Mouse (Mus musculus): ENCODE measurements at regions not wholly inside any gene's neighbourhood (a gene's known extent, or its start where the extent isn't known, plus 50 kb on each side); places are given as distances from the start of the nearest gene placed in this dataset.

DNA sequence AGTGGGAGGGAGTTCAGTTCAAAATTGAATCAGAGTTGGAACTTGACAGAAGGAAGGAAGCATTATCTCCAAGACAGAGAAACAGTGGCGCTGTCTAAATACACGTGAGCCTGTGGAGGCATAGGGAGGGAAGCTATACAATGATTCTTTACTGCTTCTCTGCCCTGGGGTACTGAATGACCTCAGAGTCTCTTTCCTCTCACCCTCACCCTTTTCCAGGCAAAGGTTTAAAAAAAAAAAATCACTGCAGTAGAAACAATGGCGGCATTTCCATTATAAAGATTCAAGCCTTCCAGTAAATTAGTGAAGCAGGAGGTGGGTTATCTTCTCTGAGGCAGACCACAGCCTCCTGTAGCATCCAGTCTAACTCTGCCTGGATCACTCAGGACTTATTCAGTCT lies 112.2 kb upstream of the Plxna2 start:
- no peak for DNase-seq (ENCODE audit: low read depth)
- TF ChIP-seq POLR2A (IDR thresholded peaks at IDR 0.05; ENCODE audit: borderline replicate concordance, extremely low read depth, insufficient read depth, insufficient read length, poor library complexity, severe bottlenecking) (no peak), CTCF (IDR thresholded peaks at IDR 0.05; ENCODE audit: borderline replicate concordance, extremely low read depth, insufficient read depth, insufficient read length) (no peak)

DNA sequence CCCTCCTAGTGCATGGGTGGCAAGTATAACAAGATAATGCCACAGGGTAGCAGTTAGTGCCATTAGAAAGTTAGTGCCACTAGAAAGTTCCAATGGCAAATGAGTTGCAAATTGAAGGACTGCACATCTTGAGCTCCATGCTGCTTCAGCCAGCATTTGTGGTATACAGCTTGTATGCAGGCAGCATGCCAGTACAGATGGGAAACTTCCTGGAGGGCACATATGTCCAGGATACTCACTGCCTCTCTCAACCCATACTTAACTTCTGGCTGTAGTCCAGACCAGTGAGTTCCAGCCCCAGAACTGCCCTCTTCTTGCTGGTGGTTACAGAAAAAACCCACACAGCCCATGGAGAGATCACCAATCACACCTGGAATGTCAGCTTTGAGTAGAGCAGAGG lies 113.8 kb upstream of the Plxna2 start:
- DNase-seq (ENCODE audit: low read depth), result peak; percentile 75
- no peak for TF ChIP-seq POLR2A (IDR thresholded peaks at IDR 0.05; ENCODE audit: borderline replicate concordance, extremely low read depth, insufficient read depth, insufficient read length, poor library complexity, severe bottlenecking)
- no peak for TF ChIP-seq CTCF (IDR thresholded peaks at IDR 0.05; ENCODE audit: borderline replicate concordance, extremely low read depth, insufficient read depth, insufficient read length)

DNA sequence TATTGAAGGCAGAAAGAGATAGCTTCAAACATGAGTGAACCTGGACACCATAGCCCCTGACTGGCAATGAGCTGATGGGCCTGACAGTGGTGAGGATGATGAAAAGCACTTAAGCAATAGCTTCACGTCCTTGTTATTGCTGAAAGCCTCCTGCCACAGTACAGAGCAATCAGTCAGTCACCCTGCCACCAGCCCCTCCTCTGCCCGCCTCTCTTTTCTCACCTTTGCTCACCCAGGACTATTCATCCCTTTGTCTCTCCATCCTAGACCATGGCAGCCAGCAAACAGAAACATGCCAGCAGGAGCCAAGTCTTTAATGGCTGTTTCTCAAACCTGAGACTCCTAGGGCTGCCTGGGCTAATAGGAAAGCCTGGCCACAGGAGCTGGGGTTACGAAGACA lies 114.5 kb upstream of the Plxna2 start:
- DNase-seq (ENCODE audit: low read depth), result peak; percentile 75

DNA sequence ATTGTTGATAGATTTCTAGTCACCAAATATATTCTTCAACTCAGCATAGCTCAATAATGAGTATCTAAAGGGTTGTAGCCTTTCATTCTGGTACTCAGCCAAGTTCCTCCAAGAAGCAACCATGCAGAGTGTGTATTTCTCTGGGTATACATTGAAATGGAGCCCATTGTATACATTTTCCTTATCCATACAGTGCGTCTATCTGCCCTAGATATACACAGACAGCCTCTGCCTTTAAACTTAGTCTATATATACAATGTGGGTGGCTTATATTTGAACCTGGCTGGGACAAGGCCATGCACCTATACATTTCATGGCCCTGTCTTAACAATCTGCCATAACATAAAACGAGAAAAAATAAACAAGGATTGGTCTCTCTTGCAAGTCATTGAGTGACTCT lies 121.6 kb upstream of the Plxna2 start:
- no peak for DNase-seq (ENCODE audit: low read depth)
- TF ChIP-seq CTCF (IDR thresholded peaks at IDR 0.05; ENCODE audit: borderline replicate concordance, extremely low read depth, insufficient read depth, insufficient read length) (no peak), POLR2A (IDR thresholded peaks at IDR 0.05; ENCODE audit: borderline replicate concordance, extremely low read depth, insufficient read depth, insufficient read length, poor library complexity, severe bottlenecking) (no peak)

More for the DNA sequence above, 114.5 kb upstream of the Plxna2 start:
- TF ChIP-seq CTCF (IDR thresholded peaks at IDR 0.05; ENCODE audit: borderline replicate concordance, extremely low read depth, insufficient read depth, insufficient read length), result no peak
- TF ChIP-seq POLR2A (IDR thresholded peaks at IDR 0.05; ENCODE audit: borderline replicate concordance, extremely low read depth, insufficient read depth, insufficient read length, poor library complexity, severe bottlenecking), result no peak

DNA sequence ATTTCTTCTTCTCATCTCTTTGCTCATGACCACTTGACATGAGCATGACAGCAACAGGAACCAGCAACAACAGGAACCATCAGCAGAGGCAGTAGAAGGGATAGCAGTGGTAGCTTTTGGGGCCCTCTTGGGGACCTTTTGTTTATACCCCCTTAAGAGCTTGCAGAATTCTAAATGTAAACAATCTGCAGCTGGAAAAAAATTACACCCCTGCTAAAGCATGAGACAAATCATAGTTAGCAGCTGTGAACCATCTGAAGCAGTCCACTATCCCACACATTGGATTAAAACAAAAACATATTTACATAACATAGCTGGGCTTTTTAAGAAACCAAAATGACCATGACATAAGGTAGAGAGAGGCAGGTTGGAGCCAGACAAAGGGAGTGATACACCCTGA lies 126.9 kb upstream of the Plxna2 start:
- DNase-seq (ENCODE audit: low read depth), result no peak
- no peak for TF ChIP-seq POLR2A (IDR thresholded peaks at IDR 0.05; ENCODE audit: borderline replicate concordance, extremely low read depth, insufficient read depth, insufficient read length, poor library complexity, severe bottlenecking)
- TF ChIP-seq CTCF (IDR thresholded peaks at IDR 0.05; ENCODE audit: borderline replicate concordance, extremely low read depth, insufficient read depth, insufficient read length), result no peak

DNA sequence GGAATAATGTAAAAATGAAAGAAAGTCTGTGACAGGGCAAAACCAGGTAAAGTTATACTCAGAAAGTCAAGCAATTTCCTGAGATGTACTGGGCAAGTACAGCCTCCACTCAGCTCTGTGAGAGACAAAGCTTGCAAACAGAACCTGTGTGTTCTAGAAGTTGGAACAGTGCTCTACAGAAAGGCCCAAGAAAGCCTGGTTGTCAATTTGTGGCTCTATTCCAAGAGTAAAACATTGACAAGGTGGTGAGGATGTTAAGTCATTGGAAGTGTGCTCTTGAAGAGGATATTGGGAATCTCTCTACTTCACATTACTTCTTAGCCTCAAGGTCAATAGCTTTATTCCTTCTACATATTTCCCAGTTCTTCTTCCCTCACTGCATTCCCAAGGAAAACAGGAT lies 129.9 kb upstream of the Plxna2 start:
- no peak for DNase-seq (ENCODE audit: low read depth)

DNA sequence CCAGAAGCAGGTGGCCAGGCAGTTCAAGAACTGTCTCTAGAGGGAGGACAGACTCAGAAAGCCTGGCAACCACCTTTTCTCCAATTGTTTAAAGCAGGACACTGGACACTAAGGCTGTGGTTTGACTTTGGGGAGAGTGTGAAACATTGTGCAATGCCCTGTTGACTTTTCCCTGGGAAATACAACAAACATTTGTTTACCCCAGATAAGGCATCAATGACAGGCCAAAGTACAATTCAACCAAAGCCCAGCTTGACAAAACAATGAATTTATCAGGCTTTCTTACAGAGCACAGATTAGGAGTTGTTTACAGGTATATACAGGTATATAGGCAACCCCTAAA lies 135.3 kb upstream of the Plxna2 start:
- no peak for TF ChIP-seq POLR2A (IDR thresholded peaks at IDR 0.05; ENCODE audit: borderline replicate concordance, extremely low read depth, insufficient read depth, insufficient read length, poor library complexity, severe bottlenecking)
- no peak for TF ChIP-seq CTCF (IDR thresholded peaks at IDR 0.05; ENCODE audit: borderline replicate concordance, extremely low read depth, insufficient read depth, insufficient read length)
- DNase-seq (ENCODE audit: low read depth), result no peak

More for the DNA sequence above, 129.9 kb upstream of the Plxna2 start:
- no peak for TF ChIP-seq POLR2A (IDR thresholded peaks at IDR 0.05; ENCODE audit: borderline replicate concordance, extremely low read depth, insufficient read depth, insufficient read length, poor library complexity, severe bottlenecking)
- no peak for TF ChIP-seq CTCF (IDR thresholded peaks at IDR 0.05; ENCODE audit: borderline replicate concordance, extremely low read depth, insufficient read depth, insufficient read length)

DNA sequence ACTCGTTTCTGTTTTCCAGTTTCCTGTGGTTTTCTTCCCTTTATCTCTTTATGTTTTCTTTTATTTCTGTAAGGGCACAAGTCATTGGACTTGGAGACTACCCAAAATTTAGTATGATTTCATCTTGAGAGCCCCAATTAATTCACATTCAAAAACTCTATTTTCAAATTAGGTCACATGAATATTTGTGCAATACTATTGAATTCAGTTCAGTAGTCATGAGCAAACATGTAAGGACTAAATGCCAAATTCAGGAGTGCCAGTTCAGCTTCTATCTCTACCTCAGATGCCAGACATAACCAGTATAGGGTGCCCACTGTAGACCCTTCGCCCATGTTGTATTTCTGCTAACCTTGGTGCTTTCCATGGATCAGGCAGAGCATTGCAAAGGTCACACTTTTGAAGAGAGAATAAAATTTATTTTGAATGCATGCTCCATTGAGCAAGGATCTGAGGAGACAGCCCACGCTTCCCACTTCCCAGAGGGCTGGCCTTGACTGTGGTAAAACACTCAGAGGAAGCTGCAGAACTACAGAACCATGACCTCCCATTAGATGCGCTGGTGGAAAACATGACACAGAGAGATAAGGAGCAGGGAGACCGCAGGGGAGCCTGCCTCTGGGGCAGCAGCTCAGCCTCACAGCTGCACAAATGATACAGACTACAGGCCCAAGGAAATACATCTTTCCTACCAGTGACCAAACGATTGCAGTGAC lies 135.9 kb upstream of the Plxna2 start:
- DNase-seq (ENCODE audit: low read depth), result no peak
- TF ChIP-seq CTCF (IDR thresholded peaks at IDR 0.05; ENCODE audit: borderline replicate concordance, extremely low read depth, insufficient read depth, insufficient read length), result no peak
- TF ChIP-seq POLR2A (IDR thresholded peaks at IDR 0.05; ENCODE audit: borderline replicate concordance, extremely low read depth, insufficient read depth, insufficient read length, poor library complexity, severe bottlenecking), result no peak

DNA sequence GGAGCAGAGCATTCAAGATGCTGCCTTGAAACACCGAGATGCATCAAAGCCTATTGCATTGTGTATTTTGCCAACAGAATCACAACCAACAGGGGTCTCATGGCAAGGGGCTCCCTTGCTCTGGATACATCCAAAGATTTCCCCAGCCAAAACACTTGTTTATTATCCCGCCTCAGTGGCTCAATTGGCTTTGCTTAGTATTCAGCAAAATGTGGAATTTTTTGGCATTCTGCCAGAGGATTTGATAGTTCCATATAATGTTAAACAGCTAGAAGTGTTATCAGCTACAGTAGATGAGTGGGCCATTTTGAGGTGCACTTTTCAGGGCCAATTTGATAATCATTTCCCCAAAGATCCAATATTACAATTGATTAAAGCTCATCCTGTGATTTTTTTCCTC lies 146.7 kb upstream of the Plxna2 start:
- DNase-seq (ENCODE audit: low read depth), result peak; percentile 31

DNA sequence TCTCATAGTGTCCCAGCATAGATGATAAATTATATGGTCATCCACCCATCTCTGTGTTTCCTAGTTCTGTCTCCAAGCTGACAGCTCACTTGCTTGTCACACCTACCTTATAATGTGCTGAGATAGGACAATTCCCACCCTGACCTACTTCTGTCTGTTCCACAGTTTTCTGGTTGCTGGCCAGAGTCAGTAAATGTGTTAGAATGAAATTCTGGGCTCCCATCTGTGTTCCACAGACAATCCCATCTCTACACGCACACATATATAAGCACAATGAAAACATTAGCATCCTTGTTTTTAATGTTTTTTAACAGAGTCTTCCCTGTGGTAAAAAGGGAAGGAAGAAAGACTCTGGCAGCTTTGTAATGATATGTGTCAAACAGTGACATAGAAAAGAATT lies 165.5 kb upstream of the Plxna2 start:
- TF ChIP-seq CTCF (IDR thresholded peaks at IDR 0.05; ENCODE audit: borderline replicate concordance, extremely low read depth, insufficient read depth, insufficient read length) (no peak), POLR2A (IDR thresholded peaks at IDR 0.05; ENCODE audit: borderline replicate concordance, extremely low read depth, insufficient read depth, insufficient read length, poor library complexity, severe bottlenecking) (no peak)
- peak; percentile 62 for DNase-seq (ENCODE audit: low read depth)

DNA sequence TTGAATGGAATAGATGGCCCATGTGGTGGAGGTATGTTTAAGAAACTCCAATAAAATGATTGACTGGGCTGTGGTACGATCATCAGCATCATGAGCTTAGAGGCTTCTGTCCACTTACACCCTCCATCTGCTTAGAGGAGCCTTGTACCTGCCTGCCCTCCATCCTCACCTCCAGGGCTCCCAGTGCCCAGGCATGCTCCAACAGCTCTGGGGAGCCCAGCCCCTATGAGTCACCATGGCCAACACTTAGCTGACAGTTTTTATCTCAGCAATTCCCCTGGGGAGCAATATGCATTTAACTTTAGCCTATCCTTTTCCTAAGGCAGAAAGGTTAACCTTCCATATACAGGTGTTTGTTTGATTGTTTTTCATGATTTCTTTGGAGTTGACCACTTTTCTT lies 174.3 kb upstream of the Plxna2 start:
- no peak for DNase-seq (ENCODE audit: low read depth)
- no peak for TF ChIP-seq CTCF (IDR thresholded peaks at IDR 0.05; ENCODE audit: borderline replicate concordance, extremely low read depth, insufficient read depth, insufficient read length)
- TF ChIP-seq POLR2A (IDR thresholded peaks at IDR 0.05; ENCODE audit: borderline replicate concordance, extremely low read depth, insufficient read depth, insufficient read length, poor library complexity, severe bottlenecking), result no peak

DNA sequence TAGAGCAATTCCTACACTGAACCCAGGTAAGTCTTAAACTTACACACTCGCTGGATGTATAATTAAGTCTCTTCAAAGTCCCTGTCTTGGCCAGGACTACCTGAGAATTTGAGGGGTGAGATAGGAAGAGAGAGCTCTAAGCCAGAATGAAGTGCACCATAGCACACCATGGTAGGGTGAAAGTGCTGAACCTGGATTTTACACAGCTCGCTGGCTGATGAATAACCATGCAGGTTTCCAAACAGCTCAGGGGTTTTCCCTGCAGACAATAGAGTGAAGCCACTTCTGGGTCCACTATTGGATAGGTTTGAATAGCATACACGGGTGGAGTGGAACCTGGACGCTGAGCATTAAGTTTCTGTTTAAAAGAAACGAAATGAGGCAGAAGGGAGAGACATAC lies 180.7 kb upstream of the Plxna2 start:
- DNase-seq (ENCODE audit: low read depth), result no peak
- TF ChIP-seq CTCF (IDR thresholded peaks at IDR 0.05; ENCODE audit: borderline replicate concordance, extremely low read depth, insufficient read depth, insufficient read length), result no peak
- TF ChIP-seq POLR2A (IDR thresholded peaks at IDR 0.05; ENCODE audit: borderline replicate concordance, extremely low read depth, insufficient read depth, insufficient read length, poor library complexity, severe bottlenecking), result no peak
